Mouse (Mus musculus) ZHBTc4 (cell line): ENCODE data around the gene Arl3.

ENCODE experiments used
- DNase-seq: peaks from one replicate; pipeline ENCODE4 v3.0.0-alpha.2; 2011; ENCODE audit warnings: low read depth, low spot score

The Arl3 gene

DNA sequence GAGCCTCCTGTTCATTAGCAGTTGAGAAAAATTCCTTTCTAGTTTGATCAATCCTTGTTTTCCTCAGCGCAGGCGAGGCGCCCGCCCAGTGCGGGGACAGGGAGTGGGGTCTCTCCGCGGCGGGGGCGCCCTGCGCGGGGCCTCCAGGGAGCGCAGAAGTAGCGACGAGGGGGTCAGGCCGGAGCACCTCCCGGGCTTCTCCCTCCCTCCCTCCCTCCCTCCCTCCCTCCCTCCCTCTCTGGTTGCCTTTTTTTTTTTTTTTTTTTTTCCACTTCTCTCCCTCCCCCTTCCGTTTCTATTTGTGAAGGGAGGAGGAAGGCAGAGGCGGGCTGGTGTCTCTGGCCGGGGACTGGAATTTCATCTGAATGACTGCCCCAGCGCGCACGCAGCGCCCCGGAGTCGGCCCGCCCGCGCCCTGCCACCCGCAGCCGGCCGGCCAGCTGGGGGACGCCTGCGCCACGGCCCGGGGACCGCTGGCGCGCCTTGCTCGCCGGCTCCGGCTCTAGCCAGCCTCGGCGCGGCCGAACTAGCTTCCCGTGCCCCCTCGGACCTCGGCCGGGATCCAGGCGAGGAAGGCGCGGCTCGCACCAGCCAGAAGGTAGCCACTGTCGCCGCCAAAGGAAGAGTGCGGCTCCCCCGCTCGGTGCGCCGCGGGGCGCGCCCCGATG, 71.5 kb downstream of the Arl3 start, which contains the start of gene Trim8:
Trim8 (plus strand) TSS at position 302 of the 668 bp plus-strand sequence.
- DNase-seq: peak; percentile 88

- DNase-seq: no peak
Measured at GRCm38 (mm10) chr19:46500581-46501341, 72.2 kb downstream of the Arl3 start.

GRCm38 (mm10) chr19:46499836-46500580, 73.0 kb downstream of the Arl3 start:
- DNase-seq: peak; percentile 100

DNA sequence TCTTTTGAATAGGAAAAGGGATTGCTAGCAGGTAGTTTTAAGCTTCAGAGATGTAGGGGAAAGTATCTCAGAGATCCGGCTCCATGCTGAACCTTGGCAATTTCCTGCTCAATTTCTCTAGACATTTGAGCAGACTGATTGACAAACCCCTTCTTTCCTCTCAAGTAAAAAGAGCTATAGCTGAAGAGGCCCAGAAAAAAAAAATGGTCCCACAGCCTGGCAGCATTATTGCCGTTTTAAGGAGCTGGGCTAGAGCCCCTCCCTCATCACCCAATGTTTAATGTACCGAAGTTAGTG, 73.5 kb downstream of the Arl3 start:
- DNase-seq: no peak

GRCm38 (mm10) chr19:46497230-46497629, 75.8 kb downstream of the Arl3 start:
- DNase-seq: peak; percentile 80

DNA sequence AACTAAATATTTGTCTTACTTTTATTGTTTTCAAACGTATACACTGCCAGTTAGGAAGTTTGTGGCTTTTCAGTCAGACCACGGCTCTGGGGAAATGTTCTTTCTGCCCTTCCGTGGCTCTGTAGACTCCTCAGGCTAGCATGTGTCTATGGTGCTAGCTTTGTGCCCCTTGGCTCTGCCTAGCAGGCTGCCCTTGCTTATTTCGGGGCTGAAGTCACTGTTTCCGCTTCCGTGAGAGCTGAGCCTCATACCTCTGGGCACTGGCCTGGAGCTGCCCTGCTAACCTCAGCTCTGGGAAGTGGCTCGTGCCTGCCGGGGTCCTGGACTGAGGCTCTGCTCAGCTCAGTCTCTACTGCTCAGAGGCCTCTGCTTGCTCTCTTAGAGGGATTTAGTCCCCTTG, 77.9 kb downstream of the Arl3 start:
- no peak for DNase-seq

GRCm38 (mm10) chr19:46490634-46491033, 82.4 kb downstream of the Arl3 start:
- peak; percentile 95 for DNase-seq

GRCm38 (mm10) chr19:46489448-46489847, 83.5 kb downstream of the Arl3 start:
- DNase-seq: no peak

DNA sequence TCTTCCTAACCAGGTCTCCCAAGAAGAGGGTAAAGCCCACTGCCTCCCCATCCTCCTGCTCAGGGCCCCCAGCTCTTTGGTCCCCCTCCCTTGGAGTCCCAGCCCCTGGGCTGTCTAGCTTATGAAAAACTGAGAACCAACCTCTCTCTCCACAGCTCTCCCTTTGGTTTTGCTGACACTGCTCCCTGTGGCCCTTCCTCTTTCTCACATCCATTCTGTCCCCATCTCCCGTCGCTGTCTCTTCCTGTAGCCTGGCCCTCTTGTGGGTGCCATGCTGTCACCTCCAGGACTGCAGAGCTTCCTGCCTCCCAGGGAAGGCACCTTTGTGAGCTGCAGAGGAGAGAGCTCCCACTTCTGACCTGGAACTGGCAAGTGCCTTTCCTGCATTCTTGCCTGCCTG, 86.3 kb downstream of the Arl3 start:
- peak; percentile 15 for DNase-seq

- DNase-seq: no peak
Measured at GRCm38 (mm10) chr19:46485847-46486246, 87.2 kb downstream of the Arl3 start.

- no peak for DNase-seq
Measured at GRCm38 (mm10) chr19:46484518-46484917, 88.5 kb downstream of the Arl3 start.

- no peak for DNase-seq
Measured at GRCm38 (mm10) chr19:46483701-46484328, 89.2 kb downstream of the Arl3 start.

- peak; percentile 57 for DNase-seq
Measured at GRCm38 (mm10) chr19:46482896-46483516, 90.0 kb downstream of the Arl3 start.

DNA sequence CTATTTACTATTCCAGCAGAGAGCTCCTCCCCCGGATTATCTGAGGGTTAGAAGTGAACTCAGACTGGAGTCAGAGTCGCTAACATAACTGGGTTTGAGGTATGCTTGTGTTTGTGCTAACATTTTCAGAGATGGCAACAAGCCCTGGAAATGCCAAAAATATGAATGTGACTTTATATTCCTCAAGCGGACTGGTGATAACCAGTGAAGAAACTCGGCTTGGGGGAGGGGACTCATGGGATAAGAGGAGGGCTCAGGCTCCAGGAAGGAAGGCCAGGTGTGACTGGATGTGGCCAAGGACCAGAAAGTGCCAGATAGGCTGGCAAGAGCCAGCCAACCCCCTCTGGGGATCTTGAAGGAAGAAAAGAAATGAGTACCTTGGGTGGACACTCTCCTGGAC, 91.2 kb downstream of the Arl3 start:
- no peak for DNase-seq

- no peak for DNase-seq
Measured at GRCm38 (mm10) chr19:46481352-46481751, 91.6 kb downstream of the Arl3 start.
